Mouse (Mus musculus) urinary bladder, postnatal 10 days (tissue): Measurements from ENCODE around the gene Gadd45b.

Experiments
- DNase-seq: peaks from one replicate; pipeline ENCODE4 v3.0.0; 2022; ENCODE audit warnings: low spot score

The Gadd45b gene

GRCm38 (mm10) chr10:80929299-80930226, at the start of gene Gadd45b:
Gadd45b (plus strand) TSS chr10:80930073.
- DNase-seq: peak; percentile 97

GRCm38 (mm10) chr10:80880131-80880641, 49.7 kb upstream of the Gadd45b start:
- no peak for DNase-seq

DNA sequence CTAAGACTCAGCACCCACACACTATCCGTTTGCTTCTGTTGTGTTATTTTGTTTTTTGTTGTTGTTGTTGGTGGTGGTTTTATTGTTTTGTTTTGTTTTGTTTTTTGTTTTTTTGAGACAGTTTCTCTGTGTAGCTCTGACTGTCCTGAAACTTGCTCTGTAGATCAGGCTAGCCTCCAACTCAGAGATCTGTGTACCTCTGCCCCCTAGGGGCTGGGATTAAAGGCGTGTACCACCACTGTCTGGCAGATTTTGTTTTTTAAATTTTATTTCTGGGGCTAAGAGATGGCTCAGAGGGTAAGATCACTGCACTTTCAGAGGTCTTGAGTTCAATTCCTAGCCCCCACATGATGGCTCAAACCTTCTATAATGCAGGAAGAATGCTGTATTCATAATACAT, 49.0 kb upstream of the Gadd45b start:
- DNase-seq: no peak

- DNase-seq: no peak
Observed at GRCm38 (mm10) chr10:80881301-80881700, 48.6 kb upstream of the Gadd45b start.

DNA sequence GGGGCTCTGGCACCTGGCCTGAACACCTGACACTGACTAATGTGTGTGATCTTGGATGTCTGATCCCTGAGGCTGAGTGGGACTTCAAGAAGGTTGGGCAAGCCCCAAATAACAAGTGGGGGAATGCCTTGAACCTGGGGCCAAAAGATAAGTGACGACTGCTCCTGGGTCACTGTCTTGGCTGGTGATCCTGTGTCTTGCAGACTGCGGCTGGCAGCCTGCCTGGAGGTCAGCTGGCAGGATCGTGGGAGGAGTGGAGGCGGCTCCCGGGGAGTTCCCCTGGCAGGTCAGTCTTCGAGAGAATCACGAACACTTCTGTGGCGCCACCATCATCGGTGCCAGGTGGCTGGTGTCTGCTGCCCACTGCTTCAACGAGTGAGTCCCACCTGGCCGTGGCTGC, 42.7 kb upstream of the Gadd45b start:
- no peak for DNase-seq

- DNase-seq: no peak
Observed at GRCm38 (mm10) chr10:80895100-80895499, 34.8 kb upstream of the Gadd45b start.

DNA sequence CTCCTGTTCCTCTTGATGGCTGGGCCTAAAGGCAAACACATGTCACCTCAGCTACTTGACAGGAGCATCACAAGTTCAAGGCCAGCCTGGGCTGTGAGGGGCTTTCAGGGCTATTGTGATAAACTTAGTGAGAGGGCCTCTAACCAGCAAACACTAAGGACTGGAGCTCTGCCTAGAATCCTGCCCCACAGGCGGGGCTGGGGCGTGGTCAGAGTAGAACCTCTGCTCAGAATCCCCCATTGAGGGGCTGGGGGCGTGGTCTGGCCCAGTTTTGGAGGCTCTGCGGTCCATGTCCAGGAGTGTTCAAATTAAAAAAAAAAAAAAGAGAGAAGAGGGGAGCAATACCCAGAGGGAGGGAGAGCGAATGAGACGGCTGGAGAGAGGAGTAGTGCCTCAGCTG, 34.2 kb upstream of the Gadd45b start:
- no peak for DNase-seq

DNA sequence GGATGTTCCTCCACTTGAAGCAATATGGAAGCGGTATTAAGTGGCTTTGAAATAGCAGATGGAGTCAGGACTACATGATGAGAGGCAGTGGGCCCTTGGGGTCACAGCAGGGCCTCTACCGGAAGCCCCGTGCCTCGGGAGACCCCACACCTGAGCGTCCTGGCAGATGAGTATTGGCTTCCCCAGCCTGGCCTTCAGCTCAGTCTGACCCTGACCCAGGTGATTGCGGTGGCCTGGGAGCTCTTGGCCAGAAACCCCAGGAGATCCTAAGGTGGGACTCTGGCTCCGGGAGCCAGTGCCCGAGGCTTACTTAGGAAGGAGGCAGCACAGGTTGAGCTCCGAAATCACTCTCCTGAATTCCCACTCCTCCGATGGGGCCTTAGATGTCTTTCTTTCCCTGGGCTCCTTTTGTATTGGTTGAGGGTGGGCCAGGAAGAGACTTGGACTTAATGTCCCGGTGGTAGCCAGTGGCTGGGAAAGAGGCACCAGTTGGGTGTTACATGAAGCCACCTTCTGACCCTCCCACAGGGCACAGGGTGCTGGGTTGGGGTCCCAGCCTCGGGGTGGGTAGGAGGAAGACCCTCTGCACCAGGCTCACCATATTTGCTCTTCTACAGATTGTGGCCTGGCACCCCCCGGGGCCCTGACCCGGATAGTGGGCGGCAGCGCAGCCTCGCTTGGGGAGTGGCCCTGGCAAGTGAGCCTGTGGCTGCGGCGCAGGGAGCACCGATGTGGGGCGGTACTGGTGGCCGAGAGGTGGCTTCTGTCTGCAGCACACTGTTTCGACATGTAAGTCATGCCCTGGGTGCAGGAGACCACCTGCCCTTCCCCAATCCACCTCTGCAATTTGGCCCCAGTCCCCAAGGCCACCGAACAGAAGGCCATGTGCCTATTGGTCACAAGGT, 33.0 kb upstream of the Gadd45b start:
- DNase-seq: no peak

DNA sequence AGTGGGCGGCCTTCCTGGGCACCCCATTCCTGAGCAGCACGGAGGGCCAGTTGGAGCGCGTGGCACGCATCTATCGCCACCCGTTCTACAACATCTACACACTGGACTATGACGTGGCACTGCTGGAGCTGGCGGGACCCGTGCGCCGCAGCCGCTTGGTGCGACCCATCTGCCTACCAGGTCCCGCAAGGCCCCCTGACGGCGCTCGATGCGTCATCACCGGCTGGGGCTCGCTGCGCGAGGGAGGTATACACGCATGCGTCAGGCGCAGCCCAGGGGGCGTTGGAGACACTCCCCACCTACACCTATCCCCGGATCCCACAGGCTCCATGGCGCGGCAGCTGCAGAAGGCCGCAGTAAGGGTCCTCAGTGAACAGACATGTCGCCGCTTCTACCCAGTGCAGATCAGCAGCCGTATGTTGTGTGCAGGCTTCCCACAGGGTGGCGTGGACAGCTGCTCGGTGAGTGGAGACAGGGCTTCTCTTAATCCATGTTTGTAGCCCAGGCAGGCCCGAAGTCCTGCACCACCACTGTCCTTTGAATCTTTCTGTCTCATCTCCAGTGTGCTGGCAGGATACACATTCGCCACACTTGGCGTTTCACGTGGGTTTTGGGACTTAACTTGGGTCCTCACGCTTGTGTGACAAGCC, 31.9 kb upstream of the Gadd45b start:
- DNase-seq: no peak

DNA sequence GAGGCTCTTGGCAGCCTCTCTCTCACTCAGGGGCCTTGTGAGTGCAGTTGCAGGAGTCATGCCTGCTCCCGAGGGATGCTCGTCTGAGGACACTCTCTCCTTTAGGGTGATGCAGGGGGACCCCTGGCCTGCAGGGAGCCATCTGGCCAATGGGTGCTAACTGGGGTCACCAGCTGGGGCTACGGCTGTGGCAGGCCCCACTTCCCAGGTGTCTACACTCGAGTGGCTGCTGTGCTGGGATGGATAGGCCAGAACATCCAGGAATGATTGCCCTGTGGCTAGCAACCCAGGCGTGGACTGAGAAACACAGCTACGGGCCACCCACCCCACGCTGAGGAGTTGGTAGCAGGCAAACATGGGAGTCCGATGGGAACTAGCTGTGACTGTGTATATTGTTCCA, 30.8 kb upstream of the Gadd45b start:
- DNase-seq: no peak

GRCm38 (mm10) chr10:80899591-80900317, 30.1 kb upstream of the Gadd45b start:
- no peak for DNase-seq

DNA sequence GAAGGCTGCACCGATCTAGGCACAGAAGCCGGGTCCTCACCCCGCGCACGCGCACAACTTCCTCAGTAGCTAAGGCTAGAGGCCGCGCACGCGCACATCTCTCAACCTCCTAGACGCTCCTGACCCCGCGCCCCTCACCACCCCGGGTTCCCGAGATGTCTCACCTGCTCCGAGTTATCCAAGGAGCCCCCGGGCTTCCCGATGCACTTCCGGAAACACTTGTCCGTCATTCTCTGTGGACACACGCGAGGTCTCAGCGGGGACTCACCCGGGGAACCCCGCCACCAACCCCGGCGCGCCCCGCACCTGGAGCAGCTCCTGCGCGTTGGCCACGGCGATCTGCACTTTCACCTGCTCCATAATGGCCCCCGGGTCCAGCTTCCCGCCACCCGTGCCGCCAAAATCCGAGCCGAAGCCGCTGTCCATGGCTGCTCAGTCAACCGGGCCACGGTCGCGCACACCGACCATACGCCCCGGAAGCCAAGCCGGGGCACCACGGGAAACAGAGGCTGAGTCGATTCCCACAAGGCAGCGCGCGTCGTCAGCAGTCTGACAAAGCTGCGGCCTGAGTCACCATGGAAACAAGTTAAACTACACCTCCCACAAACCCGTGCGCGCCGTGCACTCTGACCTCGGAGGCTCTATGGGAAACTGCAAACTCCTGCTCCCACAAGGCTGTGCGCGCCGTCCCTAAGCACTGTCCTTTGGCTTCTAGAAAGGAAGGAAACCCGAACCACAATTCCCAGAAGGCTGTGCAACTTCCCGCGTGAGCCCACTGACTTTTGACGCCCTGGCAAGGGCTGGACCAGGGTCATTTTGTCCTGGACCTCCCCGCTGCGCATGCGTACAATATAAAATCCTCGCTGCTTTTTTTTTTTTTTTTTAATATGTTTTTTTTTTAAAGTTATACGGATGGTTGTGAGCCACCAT, 29.3 kb upstream of the Gadd45b start, which contains the start of gene Timm13:
Gene Timm13, minus strand, starts transcription at position 652 of the 930 bp plus-strand sequence.
- peak; percentile 92 for DNase-seq

- DNase-seq: no peak
Observed at GRCm38 (mm10) chr10:80901409-80902272, 28.2 kb upstream of the Gadd45b start.

DNA sequence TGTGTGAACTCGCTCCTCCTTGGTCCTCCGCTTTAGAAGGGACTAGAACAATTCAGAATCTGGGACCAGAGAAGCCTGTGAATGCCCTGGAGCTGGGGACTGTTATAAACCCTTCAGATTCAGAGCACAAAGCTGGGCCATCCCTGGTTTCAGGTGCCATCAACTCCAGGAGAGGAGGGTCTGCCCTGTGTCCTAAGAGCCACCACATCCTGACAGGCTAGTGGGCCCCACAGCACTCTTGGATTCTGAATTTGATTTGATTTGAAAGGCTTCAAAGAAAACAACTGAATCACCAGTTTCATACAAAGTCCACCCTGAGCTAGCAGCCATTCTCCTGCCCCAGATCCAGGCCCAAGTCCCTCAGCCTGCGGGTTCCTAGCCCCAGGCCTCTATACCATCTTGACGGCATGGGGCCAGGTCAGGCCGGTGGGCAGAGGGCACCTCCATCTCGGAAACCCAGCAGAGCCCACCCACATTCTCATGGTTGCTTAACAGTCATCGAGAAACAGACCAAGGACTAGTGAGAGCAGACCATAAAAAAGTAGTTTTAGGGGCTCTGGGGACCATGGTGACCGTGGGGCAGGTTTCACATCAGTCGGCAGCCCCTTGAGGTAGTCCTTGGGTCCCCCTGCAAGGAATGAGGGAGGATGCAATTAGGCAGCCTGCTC, 27.5 kb upstream of the Gadd45b start:
- DNase-seq: no peak

DNA sequence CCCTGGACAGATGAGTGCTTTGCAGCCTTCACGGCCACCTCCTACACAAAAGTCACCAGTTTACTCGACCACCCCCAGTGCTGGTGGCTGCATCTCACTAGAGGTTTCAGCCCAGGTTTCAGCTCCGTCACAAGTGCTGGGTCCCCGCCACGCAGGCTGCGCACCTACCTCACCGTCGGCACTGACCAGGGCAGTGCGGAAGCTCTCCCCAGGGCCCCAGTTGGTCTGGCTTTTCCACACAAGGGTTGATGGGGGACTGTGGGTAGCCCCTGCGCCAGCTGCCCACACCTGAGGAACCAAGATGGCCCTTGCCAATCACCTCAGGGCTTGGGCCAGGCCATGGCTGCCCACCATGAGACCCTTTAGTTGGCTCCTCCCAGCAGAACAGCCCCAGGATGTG, 26.6 kb upstream of the Gadd45b start:
- no peak for DNase-seq

DNA sequence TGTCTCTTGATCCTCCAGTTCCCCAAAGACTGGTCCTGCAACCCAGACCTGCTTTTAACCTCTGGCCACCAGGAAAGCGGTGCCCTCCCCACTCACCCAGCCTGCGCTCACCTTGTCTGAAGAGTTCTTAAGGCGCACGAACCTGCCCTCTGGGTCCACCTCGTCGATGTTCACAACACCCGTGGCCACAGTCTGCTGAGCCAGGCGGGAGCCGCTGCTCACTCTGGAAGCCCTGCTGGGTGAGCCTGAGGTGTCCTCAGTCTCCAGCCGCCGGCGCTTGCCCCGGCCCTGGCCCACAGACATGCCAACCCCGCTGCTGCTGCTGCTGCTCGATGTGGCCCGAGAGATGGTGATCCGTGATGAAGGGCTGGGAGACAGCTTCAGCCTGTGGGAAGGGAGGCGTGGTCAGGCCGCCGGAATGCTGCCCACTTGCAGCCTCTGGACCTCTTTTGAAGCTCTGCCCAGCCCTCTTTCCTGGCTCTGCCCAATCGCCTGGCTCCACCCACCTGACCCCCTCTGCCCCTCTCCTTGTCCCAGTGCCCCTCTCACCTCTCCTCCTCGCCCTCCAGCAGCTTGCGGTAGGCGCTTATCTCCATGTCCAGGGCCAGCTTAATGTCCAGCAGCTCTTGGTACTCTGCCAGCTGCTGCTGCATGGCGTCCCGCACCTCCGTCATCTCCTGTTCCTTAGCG, 25.7 kb upstream of the Gadd45b start:
- no peak for DNase-seq

DNA sequence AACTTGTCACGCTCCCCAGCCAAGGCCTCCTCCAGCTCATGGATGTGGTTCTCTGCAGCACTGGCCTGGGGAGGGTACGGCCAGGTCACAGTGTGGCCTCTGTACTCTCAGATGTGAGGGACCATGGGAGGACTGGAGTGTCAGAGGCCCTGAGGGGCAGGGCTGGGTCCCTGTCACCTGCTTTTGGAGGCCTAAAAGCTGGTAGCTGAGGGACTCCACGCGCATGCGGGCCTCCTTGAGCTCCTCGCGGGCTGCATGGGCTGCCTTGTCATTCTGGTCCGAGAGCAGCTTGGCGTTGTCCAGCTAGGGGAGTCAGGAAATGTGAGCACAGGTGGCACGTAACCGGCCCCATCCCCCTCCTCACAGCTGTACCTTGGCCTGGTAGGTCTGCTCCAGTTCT, 25.2 kb upstream of the Gadd45b start:
- DNase-seq: no peak
